Mouse (Mus musculus) megakaryocyte-erythroid progenitor cell, adult 5 weeks (primary cell): ENCODE results near the gene Cfhr1. TPM values are rescaled to one million over a fixed set of nuclear protein-coding genes. Genes with fewer than 3 reads are reported as not detected.

Experiments used
- polyA plus RNA-seq: library from polyadenylated mRNA; stranded (reverse); fragments of >175 nt; gene quantifications from 2 replicates; pipeline ENCODE4 v1.2.3, GENCODE M21; 2012

Gene Cfhr1
- not detected in 2 replicates for polyA plus RNA-seq

DNA sequence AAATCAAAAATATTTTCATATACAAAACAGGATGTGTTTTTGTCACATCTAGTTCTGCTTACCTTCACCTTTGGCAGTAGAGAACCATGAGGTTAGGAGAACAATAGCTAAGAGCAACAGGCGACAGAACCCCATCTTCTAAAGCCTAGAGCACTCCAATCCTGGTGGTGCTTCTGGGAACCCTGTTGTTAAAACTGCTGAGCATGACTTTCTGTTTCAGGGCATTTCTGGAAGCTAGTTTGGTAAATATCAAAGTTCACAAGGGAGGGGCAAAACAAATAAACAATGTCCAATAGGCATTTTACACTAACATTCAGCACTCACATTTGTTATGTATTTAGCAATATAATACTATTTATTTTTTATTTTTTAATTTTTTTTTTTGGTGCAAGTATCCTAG is at the start of gene Cfhr1:
Gene Cfhr1 (minus strand): TSS at position 249 of the 400 bp plus-strand sequence.

DNA sequence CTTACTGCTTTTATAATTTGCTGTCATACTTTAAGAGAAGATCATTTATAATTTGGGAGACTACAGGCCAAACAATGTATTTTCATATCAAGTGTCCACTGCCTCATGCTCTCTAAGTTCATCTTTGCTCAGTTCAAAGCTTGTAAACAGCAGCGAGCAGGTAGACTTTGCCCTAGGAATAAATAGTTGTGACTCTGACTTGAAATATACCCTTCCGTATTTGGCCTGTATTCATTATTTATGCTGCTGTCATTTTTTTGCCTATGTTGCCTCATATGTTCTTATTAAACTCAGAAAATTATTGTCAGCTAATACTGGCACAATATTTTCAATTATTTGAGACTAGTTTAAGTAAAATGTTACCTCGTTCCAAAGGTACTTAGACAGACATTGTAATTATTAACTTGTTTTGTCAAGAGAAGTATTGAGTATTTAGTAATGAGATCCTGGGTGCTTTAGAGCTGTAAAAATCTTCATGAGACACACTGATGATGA is 58.8 kb downstream of the Cfhr1 start, which contains the start of gene F13b:
Gene F13b (plus strand): TSS at position 445 of the 495 bp plus-strand sequence.

Other genes starting within 250 kb of the Cfhr1 start
- 0.01 TPM in 1 of 2 replicates, not detected in the other for gene Crb1, start 183.2 kb downstream of the Cfhr1 start, polyA plus RNA-seq
- 0.81 and 0.87 TPM in 2 replicates for gene Zbtb41, start 138.0 kb downstream of the Cfhr1 start, polyA plus RNA-seq
- gene Aspm, start 105.5 kb downstream of the Cfhr1 start, polyA plus RNA-seq = 1.0 and 1.1 TPM in 2 replicates
- gene F13b, start 58.6 kb downstream of the Cfhr1 start, polyA plus RNA-seq = not detected in 2 replicates
- gene Gm4788, start 221.0 kb upstream of the Cfhr1 start, polyA plus RNA-seq = not detected in 2 replicates